Mouse (Mus musculus): Measurements from ENCODE around the gene Nfia. TPM values are rescaled to one million over a fixed set of nuclear protein-coding genes. Genes with fewer than 3 reads are reported as not detected.
A peak's percentile ranks its signal among the peaks of the same experiment; 100 is the strongest.

The Nfia gene
- polyA plus RNA-seq, 1 experiment: 8.1 TPM

DNA sequence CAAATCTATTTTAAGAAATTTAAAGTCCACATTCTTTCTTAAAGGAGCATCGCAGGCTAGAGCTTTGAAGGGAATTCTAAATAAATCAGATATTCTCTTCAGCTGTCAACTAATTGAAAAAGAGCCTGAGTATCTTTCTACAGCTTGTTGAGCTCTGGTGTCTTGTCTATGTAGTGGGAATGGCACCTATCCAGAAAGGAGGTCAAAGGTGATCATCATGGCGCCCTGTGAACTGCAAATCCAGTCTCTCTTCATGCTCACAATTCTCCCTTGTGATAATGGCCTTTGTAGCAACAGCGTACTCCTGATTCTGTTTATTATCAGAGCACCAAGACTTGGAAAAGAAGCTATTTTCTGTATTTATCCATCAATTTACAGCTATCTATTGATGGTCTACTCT lies 6.4 kb upstream of the Nfia start:
- TF ChIP-seq CTCF (IDR thresholded peaks at IDR 0.05; ENCODE audit: control insufficient read depth, insufficient read depth, insufficient replicate concordance, low read depth, low read length): no peak
- no peak for TF ChIP-seq POLR2A (IDR thresholded peaks at IDR 0.05; ENCODE audit: control insufficient read depth, low read depth, low read length)
- no peak overlapping the region for H3K27ac ChIP-seq (ENCODE audit: control insufficient read depth, insufficient read depth, low read depth, low read length)
- no peaks in the 10 kb centered on the region for H3K4me1 ChIP-seq (ENCODE audit: control insufficient read depth, insufficient read depth, low read length)
- no peak overlapping the region for H3K4me3 ChIP-seq (ENCODE audit: control insufficient read depth, low read depth, low read length)
- no peaks in the 10 kb centered on the region for H3K36me3 ChIP-seq (ENCODE audit: control insufficient read depth, insufficient read depth, low read length)
- H3K27me3 ChIP-seq (ENCODE audit: control insufficient read depth, insufficient read depth, low read length): no peaks in the 10 kb centered on the region

DNA sequence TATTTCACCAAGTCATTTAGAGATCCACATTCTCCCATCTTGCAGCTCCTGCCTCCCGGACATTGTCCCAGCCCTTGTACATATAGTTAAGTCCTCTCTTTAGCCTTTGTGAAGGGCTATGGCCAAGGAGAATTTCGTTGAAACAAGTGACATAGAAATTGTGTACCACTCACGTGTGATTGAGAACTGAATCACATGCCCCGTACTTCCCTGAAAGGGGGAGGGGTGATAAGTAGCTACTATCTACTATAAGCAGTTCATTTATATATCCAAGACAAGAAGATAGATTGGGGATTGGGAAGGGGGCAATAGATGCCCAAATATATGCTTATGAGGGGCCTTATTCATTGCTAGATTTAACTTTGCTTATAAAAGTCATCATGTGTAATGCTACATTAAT lies 5.5 kb upstream of the Nfia start:
- no peaks in the 10 kb centered on the region for H3K36me3 ChIP-seq (ENCODE audit: control insufficient read depth, insufficient read depth, low read length)
- no peak overlapping the region for H3K4me3 ChIP-seq (ENCODE audit: control insufficient read depth, low read depth, low read length)
- no peaks in the 10 kb centered on the region; the same call in 1 of the 2 replicates for H3K4me1 ChIP-seq (ENCODE audit: control insufficient read depth, insufficient read depth, low read length)
- TF ChIP-seq POLR2A (IDR thresholded peaks at IDR 0.05; ENCODE audit: control insufficient read depth, low read depth, low read length) (no peak), CTCF (IDR thresholded peaks at IDR 0.05; ENCODE audit: control insufficient read depth, insufficient read depth, insufficient replicate concordance, low read depth, low read length) (no peak)
- no peaks in the 10 kb centered on the region for H3K27me3 ChIP-seq (ENCODE audit: control insufficient read depth, insufficient read depth, low read length)
- no peak overlapping the region for H3K27ac ChIP-seq (ENCODE audit: control insufficient read depth, insufficient read depth, low read depth, low read length)

DNA sequence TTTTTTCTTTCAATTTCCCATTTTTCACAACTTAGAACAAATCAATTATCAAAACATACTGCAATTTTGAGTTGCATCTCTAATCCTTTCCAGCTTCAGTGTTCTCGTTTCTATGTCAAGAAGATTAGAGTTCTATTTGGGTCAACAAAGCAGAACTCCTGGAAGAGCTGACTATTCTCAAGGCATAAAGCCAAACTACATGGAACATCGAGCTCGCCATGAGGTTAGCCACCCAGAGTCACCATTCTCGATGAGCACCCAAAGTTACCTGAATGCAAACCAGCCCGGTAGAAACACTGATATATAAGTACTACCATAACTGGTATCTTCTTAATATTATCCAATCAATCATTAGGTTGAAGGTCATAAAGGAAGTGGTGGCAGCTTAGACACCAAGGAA lies 5.0 kb upstream of the Nfia start:
- H3K4me1 ChIP-seq (ENCODE audit: control insufficient read depth, insufficient read depth, low read length): no peaks in the 10 kb centered on the region; the same call in 1 of the 2 replicates
- H3K4me3 ChIP-seq (ENCODE audit: control insufficient read depth, low read depth, low read length): no peak overlapping the region
- no peaks in the 10 kb centered on the region for H3K27me3 ChIP-seq (ENCODE audit: control insufficient read depth, insufficient read depth, low read length)
- no peak overlapping the region for H3K27ac ChIP-seq (ENCODE audit: control insufficient read depth, insufficient read depth, low read depth, low read length)
- no peak for TF ChIP-seq POLR2A (IDR thresholded peaks at IDR 0.05; ENCODE audit: control insufficient read depth, low read depth, low read length)
- no peak for TF ChIP-seq CTCF (IDR thresholded peaks at IDR 0.05; ENCODE audit: control insufficient read depth, insufficient read depth, insufficient replicate concordance, low read depth, low read length)
- H3K36me3 ChIP-seq (ENCODE audit: control insufficient read depth, insufficient read depth, low read length): no peaks in the 10 kb centered on the region

DNA sequence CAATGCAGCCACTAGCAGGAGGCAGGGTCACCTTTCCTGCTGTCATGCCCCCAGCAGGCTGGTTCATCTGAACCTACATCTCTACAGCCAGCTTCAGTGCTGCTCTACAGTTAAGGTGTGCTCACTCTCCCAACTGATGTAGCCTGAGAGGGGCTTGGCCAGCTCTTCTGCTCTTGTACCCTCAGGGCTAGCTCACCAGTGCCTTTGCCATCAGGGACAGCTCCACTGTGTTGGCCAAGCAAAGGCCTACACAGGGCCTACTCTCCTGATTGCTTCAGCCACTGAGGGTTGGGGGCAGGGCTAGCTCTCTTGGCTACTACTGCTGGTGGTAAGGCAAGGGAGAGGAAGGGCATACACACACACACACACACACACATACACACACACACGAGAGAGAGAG lies 2.7 kb upstream of the Nfia start:
- no peaks in the 10 kb centered on the region for H3K27me3 ChIP-seq (ENCODE audit: control insufficient read depth, insufficient read depth, low read length)
- peaks cover under 1% of the 10 kb centered on the region for H3K4me1 ChIP-seq (ENCODE audit: control insufficient read depth, insufficient read depth, low read length)
- no peak overlapping the region for H3K4me3 ChIP-seq (ENCODE audit: control insufficient read depth, low read depth, low read length)
- no peaks in the 10 kb centered on the region for H3K36me3 ChIP-seq (ENCODE audit: control insufficient read depth, insufficient read depth, low read length)
- no peak overlapping the region for H3K27ac ChIP-seq (ENCODE audit: control insufficient read depth, insufficient read depth, low read depth, low read length)
- no peak for TF ChIP-seq POLR2A (IDR thresholded peaks at IDR 0.05; ENCODE audit: control insufficient read depth, low read depth, low read length)
- TF ChIP-seq CTCF (IDR thresholded peaks at IDR 0.05; ENCODE audit: control insufficient read depth, insufficient read depth, insufficient replicate concordance, low read depth, low read length): no peak

DNA sequence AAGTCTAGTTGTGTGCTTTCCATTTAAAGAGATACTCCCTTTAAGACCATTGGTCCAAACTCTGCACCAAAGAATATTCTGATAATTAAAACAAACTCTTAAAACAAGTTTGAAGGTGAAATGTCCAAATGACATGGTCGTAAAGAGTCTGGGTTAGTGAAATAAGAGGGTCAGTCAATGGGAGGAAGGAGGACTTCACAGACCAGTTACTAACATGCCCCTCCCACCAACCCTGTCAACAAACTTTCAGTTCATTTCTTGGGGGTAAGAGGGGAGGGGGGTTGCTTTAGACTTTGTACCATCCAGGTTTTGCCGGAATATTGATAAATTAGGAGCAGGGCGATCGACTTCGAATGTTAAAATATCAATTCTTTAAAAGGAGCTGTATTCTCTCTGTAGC lies 1.1 kb upstream of the Nfia start:
- peaks cover 4% of the 10 kb centered on the region for H3K4me1 ChIP-seq (ENCODE audit: control insufficient read depth, insufficient read depth, low read length)
- TF ChIP-seq POLR2A (IDR thresholded peaks at IDR 0.05; ENCODE audit: control insufficient read depth, low read depth, low read length) (no peak), CTCF (IDR thresholded peaks at IDR 0.05; ENCODE audit: control insufficient read depth, insufficient read depth, insufficient replicate concordance, low read depth, low read length) (no peak)
- no peaks in the 10 kb centered on the region for H3K36me3 ChIP-seq (ENCODE audit: control insufficient read depth, insufficient read depth, low read length)
- H3K27ac ChIP-seq (ENCODE audit: control insufficient read depth, insufficient read depth, low read depth, low read length): peak overlapping the region; percentile 62
- no peaks in the 10 kb centered on the region for H3K27me3 ChIP-seq (ENCODE audit: control insufficient read depth, insufficient read depth, low read length)
- peak overlapping the region; percentile 77 for H3K4me3 ChIP-seq (ENCODE audit: control insufficient read depth, low read depth, low read length)

- Histone ChIP-seq H3K27me3 (ENCODE audit: control insufficient read depth, insufficient read depth, low read length) (no peaks in the 10 kb centered on the region), H3K36me3 (ENCODE audit: control insufficient read depth, insufficient read depth, low read length) (no peaks in the 10 kb centered on the region), H3K4me3 (ENCODE audit: control insufficient read depth, low read depth, low read length) (peak overlapping the region; percentile 77), H3K27ac (ENCODE audit: control insufficient read depth, insufficient read depth, low read depth, low read length) (peak overlapping the region; percentile 86), H3K4me1 (ENCODE audit: control insufficient read depth, insufficient read depth, low read length) (peaks cover 4% of the 10 kb centered on the region)
- TF ChIP-seq POLR2A (IDR thresholded peaks at IDR 0.05; ENCODE audit: control insufficient read depth, low read depth, low read length): peak; percentile 63
- TF ChIP-seq CTCF (IDR thresholded peaks at IDR 0.05; ENCODE audit: control insufficient read depth, insufficient read depth, insufficient replicate concordance, low read depth, low read length): no peak
Measured at GRCm38 (mm10) chr4:97772084-97772484, 450 bp upstream of the Nfia start.

GRCm38 (mm10) chr4:97773110-97773593 lies 618 bp downstream of the Nfia start:
- H3K4me3 ChIP-seq (ENCODE audit: control insufficient read depth, low read depth, low read length): peak overlapping the region; percentile 40
- no peaks in the 10 kb centered on the region for H3K36me3 ChIP-seq (ENCODE audit: control insufficient read depth, insufficient read depth, low read length)
- TF ChIP-seq CTCF (IDR thresholded peaks at IDR 0.05; ENCODE audit: control insufficient read depth, insufficient read depth, insufficient replicate concordance, low read depth, low read length) (no peak), POLR2A (IDR thresholded peaks at IDR 0.05; ENCODE audit: control insufficient read depth, low read depth, low read length) (no peak)
- no peak overlapping the region for H3K27ac ChIP-seq (ENCODE audit: control insufficient read depth, insufficient read depth, low read depth, low read length)
- no peaks in the 10 kb centered on the region for H3K27me3 ChIP-seq (ENCODE audit: control insufficient read depth, insufficient read depth, low read length)
- peaks cover 7% of the 10 kb centered on the region for H3K4me1 ChIP-seq (ENCODE audit: control insufficient read depth, insufficient read depth, low read length)

GRCm38 (mm10) chr4:97773791-97774190 lies 1.3 kb downstream of the Nfia start:
- no peaks in the 10 kb centered on the region; the same call in 1 of the 2 replicates for H3K27me3 ChIP-seq (ENCODE audit: control insufficient read depth, insufficient read depth, low read length)
- peaks cover 7% of the 10 kb centered on the region for H3K4me1 ChIP-seq (ENCODE audit: control insufficient read depth, insufficient read depth, low read length)
- no peak for TF ChIP-seq POLR2A (IDR thresholded peaks at IDR 0.05; ENCODE audit: control insufficient read depth, low read depth, low read length)
- TF ChIP-seq CTCF (IDR thresholded peaks at IDR 0.05; ENCODE audit: control insufficient read depth, insufficient read depth, insufficient replicate concordance, low read depth, low read length): no peak
- no peaks in the 10 kb centered on the region for H3K36me3 ChIP-seq (ENCODE audit: control insufficient read depth, insufficient read depth, low read length)
- no peak overlapping the region; the same call in 1 of the 2 replicates for H3K27ac ChIP-seq (ENCODE audit: control insufficient read depth, insufficient read depth, low read depth, low read length)
- H3K4me3 ChIP-seq (ENCODE audit: control insufficient read depth, low read depth, low read length): no peak overlapping the region
